In the genomic region with DNA sequence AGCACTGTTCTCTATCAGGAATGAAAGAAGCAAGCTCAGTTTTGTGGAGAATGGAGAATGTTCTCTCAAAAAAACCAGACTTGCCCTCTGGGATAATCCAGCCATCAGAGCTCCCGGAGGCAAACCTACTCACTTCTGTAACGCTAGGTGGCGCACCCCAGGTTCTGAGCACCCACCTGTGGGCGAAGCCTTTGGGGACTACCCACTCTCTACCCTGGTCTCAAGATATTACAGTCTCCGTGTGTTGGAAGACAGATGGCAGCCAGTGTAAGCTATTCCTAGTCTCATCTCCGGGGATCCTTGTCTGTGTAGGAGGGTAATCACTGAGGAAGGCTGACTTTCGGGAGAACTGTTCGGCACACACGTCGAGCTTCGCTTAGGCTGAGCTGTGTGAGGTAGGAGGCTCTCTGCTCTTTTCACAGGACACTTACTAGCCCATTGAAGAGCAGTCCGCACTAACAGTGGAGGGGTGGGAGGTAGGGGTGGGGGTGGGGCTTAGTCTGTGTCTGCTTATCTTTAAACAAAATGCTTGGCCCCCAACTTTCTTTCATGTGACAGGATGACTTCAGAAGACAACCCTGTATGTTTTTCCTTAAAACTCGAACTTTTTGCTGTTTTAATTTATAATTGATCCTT, we compare ENCODE assay signal across 8 mouse cellular contexts. TPM values are rescaled to one million over a fixed set of nuclear protein-coding genes. Genes with fewer than 3 reads are reported as not detected.
DNase-seq lines count a peak whose midpoint lies in the region; ATAC-seq lines count a peak whose summit lies in the region.

No protein-coding gene starts in this region.

- no peaks in the 10 kb centered on the region for H3K36me3 ChIP-seq in kidney, embryonic 15.5 days
- no peaks in the 10 kb centered on the region for H3K36me3 ChIP-seq in embryonic facial prominence, embryonic 11.5 days (replicated peaks; ENCODE audit: control insufficient read depth, insufficient read depth, low read depth, low read length)
- no peaks in the 10 kb centered on the region for H3K36me3 ChIP-seq in liver, embryonic 15.5 days (replicated peaks)
- H3K36me3 ChIP-seq in midbrain, embryonic 14.5 days (ENCODE audit: control insufficient read depth, insufficient read depth, low read length) = no peaks in the 10 kb centered on the region

- no peak for ATAC-seq in kidney, embryonic 15.5 days (replicated peaks; ENCODE audit: low FRiP score)
- no peak for ATAC-seq in embryonic facial prominence, embryonic 11.5 days (replicated peaks; ENCODE audit: insufficient number of reproducible peaks, low FRiP score, low TSS enrichment, low read depth)
- peak; percentile 51 for ATAC-seq in inflammation-experienced regulatory T-cells, adult 6 months
- ATAC-seq in liver, embryonic 15.5 days (ENCODE audit: insufficient read depth) = peak; percentile 49
- ATAC-seq in midbrain, embryonic 14.5 days (ENCODE audit: low FRiP score, low TSS enrichment) = no peak

- no peaks in the 10 kb centered on the region for H3K9me3 ChIP-seq in kidney, embryonic 15.5 days (replicated peaks)
- no peaks in the 10 kb centered on the region for H3K9me3 ChIP-seq in embryonic facial prominence, embryonic 11.5 days (replicated peaks; ENCODE audit: control insufficient read depth, low read length)
- no peaks in the 10 kb centered on the region for H3K9me3 ChIP-seq in liver, embryonic 15.5 days (replicated peaks)
- no peaks in the 10 kb centered on the region for H3K9me3 ChIP-seq in midbrain, embryonic 14.5 days (ENCODE audit: control insufficient read depth, low read length)

- H3K27ac ChIP-seq in kidney, embryonic 15.5 days = no peak overlapping the region
- H3K27ac ChIP-seq in embryonic facial prominence, embryonic 11.5 days (replicated peaks; ENCODE audit: low read depth, low read length) = no peak overlapping the region
- H3K27ac ChIP-seq in liver, embryonic 15.5 days (replicated peaks) = peak overlapping the region; percentile 49; the same call in 1 of the 2 replicates
- no peak overlapping the region for H3K27ac ChIP-seq in midbrain, embryonic 14.5 days (replicated peaks; ENCODE audit: low read depth, low read length)

- H3K9ac ChIP-seq in kidney, embryonic 15.5 days = no peak overlapping the region
- no peak overlapping the region for H3K9ac ChIP-seq in embryonic facial prominence, embryonic 11.5 days (replicated peaks; ENCODE audit: low read length)
- no peak overlapping the region for H3K9ac ChIP-seq in liver, embryonic 15.5 days
- H3K9ac ChIP-seq in midbrain, embryonic 14.5 days (replicated peaks; ENCODE audit: low read length) = no peak overlapping the region

- H3K27me3 ChIP-seq in kidney, embryonic 15.5 days = 0 out of 2 replicates have a peak, but pooled peaks cover 7% of the 10 kb centered on the region
- no peaks in the 10 kb centered on the region for H3K27me3 ChIP-seq in embryonic facial prominence, embryonic 11.5 days (ENCODE audit: control insufficient read depth, insufficient read depth, low read length)
- peaks cover 9% of the 10 kb centered on the region; the same call in 1 of the 2 replicates for H3K27me3 ChIP-seq in liver, embryonic 15.5 days
- H3K27me3 ChIP-seq in midbrain, embryonic 14.5 days (ENCODE audit: control insufficient read depth, insufficient read depth, low read length) = no peaks in the 10 kb centered on the region

- H3K4me2 ChIP-seq in kidney, embryonic 15.5 days = no peak overlapping the region
- no peak overlapping the region for H3K4me2 ChIP-seq in embryonic facial prominence, embryonic 11.5 days (ENCODE audit: low read depth, low read length)
- H3K4me2 ChIP-seq in liver, embryonic 15.5 days = peak overlapping the region; percentile 65
- H3K4me2 ChIP-seq in midbrain, embryonic 14.5 days (ENCODE audit: low read length) = no peak overlapping the region

- peaks cover 16% of the 10 kb centered on the region for H3K4me1 ChIP-seq in kidney, embryonic 15.5 days
- no peaks in the 10 kb centered on the region for H3K4me1 ChIP-seq in embryonic facial prominence, embryonic 11.5 days (ENCODE audit: control insufficient read depth, insufficient read depth, low read length)
- H3K4me1 ChIP-seq in liver, embryonic 15.5 days (replicated peaks) = peaks cover 65% of the 10 kb centered on the region
- H3K4me1 ChIP-seq in midbrain, embryonic 14.5 days (ENCODE audit: control insufficient read depth, insufficient read depth, low read length) = 0 out of 2 replicates have a peak, but pooled peaks cover 3% of the 10 kb centered on the region

- H3K4me3 ChIP-seq in kidney, embryonic 15.5 days (replicated peaks) = no peak overlapping the region
- H3K4me3 ChIP-seq in embryonic facial prominence, embryonic 11.5 days (ENCODE audit: low read depth, low read length) = no peak overlapping the region
- H3K4me3 ChIP-seq in liver, embryonic 15.5 days (replicated peaks) = peak overlapping the region; percentile 33
- no peak overlapping the region for H3K4me3 ChIP-seq in midbrain, embryonic 14.5 days (replicated peaks; ENCODE audit: low read depth, low read length)

- 44% methylated on average over 13 of the region's 13 CpGs for WGBS in kidney, embryonic 15.5 days
- 46% methylated on average over 13 of the region's 13 CpGs for WGBS in embryonic facial prominence, embryonic 11.5 days
- WGBS in liver, embryonic 15.5 days (ENCODE audit: insufficient replicate concordance) = 22% methylated on average over 13 of the region's 13 CpGs
- WGBS in midbrain, embryonic 14.5 days = 45% methylated on average over 13 of the region's 13 CpGs

- DNase-seq in kidney, adult 9 months = peak; percentile 73
- peak; percentile 58 for DNase-seq in adrenal gland, adult 2 months
- DNase-seq in embryonic facial prominence, embryonic 11.5 days (ENCODE audit: low spot score) = peak; percentile 72
- peak; percentile 60 for DNase-seq in right cerebral cortex, postnatal 4 days
- no peak for DNase-seq in midbrain, embryonic 14.5 days

RNA-seq across cellular contexts. Expression of gene Igsf3, which starts 4.4 kb away (rescaled TPM):
- 24.3 and 25.4 TPM in 2 replicates for polyA plus RNA-seq in kidney, embryonic 15.5 days (2015; fragmentation: Nextera tagmentation; extraction: Ambion mirVana)
- total RNA-seq in adrenal gland, adult 2 months (2021) = 1 to 10 TPM; 3.4 to 8.3 TPM
- 2.1 TPM in 2 replicates for polyA plus RNA-seq in adrenal gland, adult 2 months (2012; rRNA removed)
- 40.6 and 42.3 TPM in 2 replicates for polyA plus RNA-seq in embryonic facial prominence, embryonic 11.5 days (2014; fragmentation: Nextera tagmentation; extraction: Ambion mirVana)
- 1 to 10 TPM in 2 of 3 experiments, under 1 TPM in 1; 0.53 to 1.6 (median 1.3) TPM for polyA plus RNA-seq in inflammation-experienced regulatory T-cells, adult 6 months (2017; shearing (Covaris generic))
- 4.5 TPM in 2 replicates for polyA plus RNA-seq in liver, embryonic 15.5 days (2015; fragmentation: Nextera tagmentation; extraction: Ambion mirVana)
- 62.0 and 77.8 TPM in 2 replicates for polyA plus RNA-seq in midbrain, embryonic 14.5 days (2014; fragmentation: Nextera tagmentation; extraction: Ambion mirVana)

Comparison
In these comparisons a context has a peak if more than half of its experiments do, and no peak if none do; other contexts are left out.
1. ATAC-seq: peak in inflammation-experienced regulatory T-cells, adult 6 months (single experiment) and liver, embryonic 15.5 days (single experiment); none in kidney, embryonic 15.5 days (single experiment), embryonic facial prominence, embryonic 11.5 days (single experiment) and midbrain, embryonic 14.5 days (single experiment).